Mouse (Mus musculus) heart, postnatal 4 days (tissue): Measurements from ENCODE around the gene Reps1. TPM values are rescaled to one million over a fixed set of nuclear protein-coding genes. Genes with fewer than 3 reads are reported as not detected.

Source experiments
- DNase-seq: peaks from one replicate; pipeline ENCODE4 v3.0.0; 2021
- total RNA-seq, 2 experiments: library from RNA; stranded (reverse); gene quantifications; 2 replicates each; pipeline ENCODE4 v1.2.3; 2021

The Reps1 gene
- 10 to 100 TPM; 52.7 to 54.0 TPM for total RNA-seq

DNA sequence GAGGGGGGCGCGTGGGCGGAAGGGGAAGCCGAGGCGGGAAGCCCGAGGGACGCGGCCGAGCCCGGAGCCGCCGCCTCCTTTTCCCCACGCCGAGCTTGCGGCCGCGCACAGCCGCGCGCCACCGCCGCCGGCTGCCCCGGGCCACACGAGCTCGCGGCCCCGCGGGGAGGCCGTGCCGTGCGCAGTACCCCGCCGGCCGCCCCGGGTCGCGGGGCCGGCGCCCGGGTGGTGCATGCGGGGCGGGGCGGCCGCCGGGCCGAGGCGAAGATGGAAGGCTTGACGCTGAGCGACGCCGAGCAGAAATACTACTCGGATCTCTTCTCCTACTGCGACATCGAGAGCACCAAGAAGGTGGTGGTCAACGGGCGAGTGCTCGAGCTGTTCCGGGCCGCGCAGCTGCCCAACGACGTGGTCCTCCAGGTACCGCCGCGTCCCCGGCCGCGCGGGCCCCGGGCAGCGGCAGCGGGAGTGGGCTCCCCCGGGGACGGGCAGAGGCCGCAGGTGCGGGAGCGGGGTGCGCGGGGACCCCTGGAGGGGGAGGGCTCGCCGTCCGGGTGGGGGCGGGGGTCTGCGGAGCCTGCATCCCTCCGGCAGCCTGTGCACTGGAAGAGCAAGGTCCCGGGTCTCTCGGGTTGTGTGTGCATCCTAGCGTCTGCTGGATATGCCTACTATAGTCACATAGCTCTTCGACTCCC is at the start of gene Reps1:
Reps1 (plus strand) TSS at position 166 of the 695 bp plus-strand sequence.
- DNase-seq = no peak

DNA sequence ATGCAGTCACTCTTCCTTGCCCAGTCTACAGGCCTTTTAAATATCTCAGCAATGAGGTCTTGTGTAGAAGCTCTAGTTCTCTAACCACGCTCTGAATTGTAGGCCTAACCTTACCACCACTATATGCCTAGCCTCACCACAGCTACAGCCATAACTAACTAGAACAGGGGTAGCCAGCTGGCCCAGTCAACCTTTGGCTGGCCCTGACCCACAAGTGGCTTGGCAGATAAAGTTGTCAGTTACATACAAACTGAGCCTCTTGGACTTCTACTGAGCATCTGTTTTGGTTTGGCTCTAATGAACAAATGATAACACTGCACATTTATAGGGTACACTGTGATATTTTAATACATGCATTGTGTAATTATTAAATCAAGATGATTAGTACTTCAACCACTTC is 48.9 kb upstream of the Reps1 start:
- peak; percentile 34 for DNase-seq

DNA sequence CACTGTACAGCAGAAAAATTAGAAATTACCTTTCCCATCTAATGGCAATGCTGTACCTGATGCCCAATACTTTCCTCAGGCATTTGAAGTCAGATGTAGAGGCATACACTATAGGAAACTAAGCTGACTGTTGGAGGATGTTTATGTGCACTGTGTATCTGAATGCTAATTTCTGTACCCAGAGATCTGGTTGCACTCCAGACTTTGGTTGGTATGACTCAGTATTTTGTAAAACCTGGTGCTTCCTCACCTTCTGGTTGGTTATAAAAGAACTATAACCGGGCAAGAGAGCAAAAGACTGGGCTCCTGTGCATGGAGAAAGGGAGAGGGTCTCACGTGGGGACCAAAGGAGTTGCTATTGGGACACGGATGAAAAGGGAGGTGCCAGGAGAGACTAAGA is 48.4 kb upstream of the Reps1 start:
- no peak for DNase-seq

DNA sequence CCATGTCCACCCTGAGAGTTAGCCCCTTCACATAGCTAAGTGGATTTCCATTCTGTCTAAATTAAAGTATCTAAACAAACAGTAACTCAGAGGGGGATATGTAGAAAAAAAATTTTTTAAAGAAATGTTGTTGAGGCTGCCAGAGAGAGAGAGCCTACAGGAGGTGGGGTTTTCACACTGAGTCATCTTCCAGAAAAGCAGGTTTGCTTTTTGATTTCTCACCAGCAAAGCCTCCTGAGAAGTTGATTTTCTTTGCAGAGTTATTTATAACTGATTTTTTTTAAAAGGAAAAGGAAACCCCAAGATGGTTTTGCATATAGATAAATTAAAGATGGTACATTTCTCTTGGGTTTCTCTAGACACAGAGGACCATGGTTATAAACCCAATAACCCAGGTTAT is 47.5 kb upstream of the Reps1 start:
- no peak for DNase-seq

DNA sequence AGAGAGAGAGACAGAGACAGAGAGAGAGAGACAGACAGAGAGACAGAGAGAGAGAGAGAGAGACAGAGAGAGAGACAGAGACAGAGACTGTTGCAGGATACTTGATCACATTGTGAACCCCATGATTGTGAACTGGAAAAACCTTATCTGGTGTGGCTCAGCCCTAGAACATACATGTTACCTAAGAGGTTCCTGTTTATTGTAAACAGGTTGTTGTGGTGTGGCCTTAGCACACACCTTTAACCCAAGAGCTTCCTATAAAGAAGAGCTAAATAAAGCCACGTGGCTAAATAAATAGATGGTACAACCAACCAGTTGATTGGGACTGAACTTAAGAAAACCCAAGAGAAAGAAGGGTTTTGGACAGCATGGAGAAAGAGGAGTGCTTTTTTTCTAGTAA is 45.9 kb upstream of the Reps1 start:
- no peak for DNase-seq

DNA sequence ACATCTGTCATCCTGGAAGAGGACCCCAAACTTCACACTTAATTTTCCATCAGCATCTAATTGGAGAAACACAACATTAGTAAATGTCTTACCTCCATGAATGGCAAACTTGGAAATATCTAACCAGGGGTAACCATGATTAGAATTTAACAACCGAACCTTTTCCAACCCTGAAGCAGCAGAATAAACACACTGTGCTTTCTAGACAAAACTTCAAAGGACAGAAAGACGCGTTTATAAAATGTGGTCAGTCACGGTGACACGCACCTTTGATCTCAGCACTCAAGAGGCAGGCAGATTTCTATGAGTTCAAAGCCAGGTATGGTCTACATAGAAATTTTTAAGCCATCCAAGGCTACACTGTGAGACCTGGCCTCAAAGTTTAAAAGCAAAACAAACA is 43.9 kb upstream of the Reps1 start:
- no peak for DNase-seq

DNA sequence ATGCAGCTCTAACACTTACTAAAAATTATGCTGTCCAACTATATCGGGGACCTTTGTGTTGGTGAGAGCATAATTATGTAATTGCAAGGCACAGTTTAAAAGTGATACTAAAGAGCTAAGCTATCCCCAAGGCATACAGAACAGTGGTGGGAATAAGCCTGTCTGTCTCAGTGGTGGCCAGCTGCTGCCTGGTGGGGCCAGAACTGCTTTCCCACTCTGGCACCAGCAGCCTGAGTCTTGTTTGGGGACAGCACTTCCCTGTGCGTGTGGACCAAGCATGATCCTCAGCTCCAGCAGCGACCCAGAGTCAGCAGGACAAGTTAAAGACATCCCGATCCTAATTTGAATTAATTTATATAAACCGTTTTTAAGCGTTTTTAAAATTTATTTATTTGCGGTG is 35.2 kb upstream of the Reps1 start:
- no peak for DNase-seq

DNA sequence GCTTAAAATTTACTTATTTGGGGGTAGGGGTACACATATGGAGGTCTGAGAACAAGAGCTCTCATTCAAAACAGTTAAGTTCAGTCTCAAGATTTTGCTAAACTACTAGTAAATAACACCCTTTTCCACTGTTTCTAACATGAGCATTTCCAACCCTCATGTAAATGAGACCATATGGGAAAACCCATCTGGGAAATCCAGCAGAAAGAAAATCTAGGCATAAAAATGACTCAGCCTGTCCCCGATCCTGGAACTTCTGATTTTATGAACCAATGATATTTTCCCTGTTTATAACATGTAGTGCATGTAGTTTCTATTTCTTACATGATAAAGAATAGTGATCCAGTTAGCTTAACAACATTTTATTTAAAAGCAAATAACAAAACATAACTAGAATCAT is 34.8 kb upstream of the Reps1 start:
- no peak for DNase-seq

DNA sequence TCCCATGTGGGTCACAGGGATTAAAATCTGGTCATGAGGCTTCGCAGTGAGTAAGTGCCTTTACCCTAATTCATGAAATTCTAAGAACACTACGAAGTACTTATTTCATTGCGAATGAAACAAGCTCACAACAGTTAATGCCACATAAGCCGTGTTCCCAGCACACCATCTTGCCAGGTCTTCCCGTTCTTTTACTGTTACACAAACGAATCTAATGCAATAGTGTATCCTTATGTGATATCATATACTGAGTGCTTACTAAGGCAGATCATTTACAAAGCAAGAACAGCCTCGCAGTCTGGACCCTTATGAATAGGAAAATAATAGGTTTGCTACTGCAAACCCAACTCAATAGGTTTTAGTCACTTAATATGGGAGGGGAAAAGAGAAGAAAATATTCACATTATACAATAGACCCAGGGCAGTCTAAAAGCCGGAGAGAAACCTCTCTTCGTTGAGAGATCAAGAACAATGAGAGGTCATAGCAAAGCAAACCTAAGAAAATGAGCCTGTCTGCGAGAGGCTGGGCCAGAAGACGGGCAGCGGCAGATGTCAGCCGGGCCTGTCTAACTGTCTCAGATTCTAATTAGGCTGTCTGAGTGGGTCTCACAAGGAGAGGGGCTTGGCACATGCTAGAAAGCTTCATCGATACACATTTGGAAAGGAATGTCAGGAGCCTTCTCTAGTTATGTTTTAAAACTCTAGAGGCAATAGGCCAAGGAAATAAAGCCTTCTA is 33.9 kb upstream of the Reps1 start:
- no peak for DNase-seq

DNA sequence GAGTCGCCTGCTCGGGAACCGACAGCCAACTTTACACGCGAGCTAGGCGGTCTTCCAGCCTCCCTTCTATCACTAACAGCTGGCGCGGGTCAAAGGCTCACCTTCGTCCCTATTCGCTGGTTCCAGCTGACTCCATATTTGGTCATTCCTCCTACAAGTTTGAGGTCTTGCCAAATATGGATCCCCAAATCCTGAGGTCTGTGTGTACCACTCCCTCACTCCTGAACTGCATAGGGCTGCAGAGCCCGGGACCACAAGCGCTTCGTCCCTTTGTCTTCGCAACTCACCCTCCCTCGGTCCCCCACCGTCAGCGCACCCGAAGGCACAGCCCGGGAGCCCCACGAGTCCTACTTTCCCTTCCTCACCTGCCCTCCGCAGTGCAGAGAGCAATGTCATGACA is 33.3 kb upstream of the Reps1 start:
- peak; percentile 90 for DNase-seq

DNA sequence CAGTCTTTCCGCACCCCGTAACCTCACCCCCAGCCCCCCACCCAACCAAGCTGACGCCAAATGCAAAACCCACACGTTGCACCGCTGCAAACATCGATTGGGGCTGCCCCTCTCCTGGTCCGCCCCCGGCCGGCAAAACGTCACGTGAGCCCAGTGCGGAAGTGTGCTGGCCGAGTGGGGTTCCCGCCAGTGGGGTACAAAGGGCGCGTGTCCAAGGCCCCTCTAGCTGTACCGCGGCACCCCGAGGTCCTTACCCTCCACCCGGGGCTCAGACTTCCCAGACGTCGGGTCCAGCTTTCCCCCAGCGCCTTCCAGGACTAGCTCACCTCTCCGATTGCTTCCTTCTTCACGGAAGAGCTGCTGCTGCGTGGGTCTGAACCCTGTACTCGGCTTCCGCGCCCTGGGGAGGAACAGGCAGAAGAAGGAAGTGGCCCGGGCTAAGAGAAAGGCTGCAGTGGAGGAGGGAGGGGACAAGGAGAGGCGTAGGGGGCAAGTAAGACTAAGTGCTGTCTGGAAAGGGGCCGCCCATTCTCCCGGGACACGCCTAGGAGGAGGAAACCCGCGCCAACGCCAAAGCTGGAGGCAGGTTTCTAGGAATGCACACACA is 32.8 kb upstream of the Reps1 start, which contains the start of gene Abracl:
Abracl (minus strand) TSS at position 548 of the 607 bp plus-strand sequence.
- DNase-seq = peak; percentile 83

DNA sequence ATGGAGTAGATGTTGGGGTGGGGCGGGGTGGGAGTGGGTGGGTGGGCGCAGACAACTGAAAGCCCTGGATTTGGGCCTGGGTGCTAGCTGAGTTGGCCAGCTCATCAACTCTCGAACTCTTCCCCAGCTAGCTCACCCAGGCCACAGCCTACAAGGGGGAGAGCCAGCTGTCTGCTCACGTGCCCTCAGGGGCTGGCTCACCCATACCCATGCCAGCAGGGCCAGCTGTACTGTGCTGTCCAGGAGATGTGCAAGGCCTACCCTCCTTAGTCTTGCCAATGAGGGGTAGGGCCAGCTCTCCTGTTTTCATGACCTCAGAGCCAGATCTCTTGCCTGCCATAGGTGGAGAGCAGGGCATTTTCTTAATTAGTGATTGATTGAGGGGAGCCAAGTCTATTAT is 21.3 kb upstream of the Reps1 start:
- DNase-seq = no peak

DNA sequence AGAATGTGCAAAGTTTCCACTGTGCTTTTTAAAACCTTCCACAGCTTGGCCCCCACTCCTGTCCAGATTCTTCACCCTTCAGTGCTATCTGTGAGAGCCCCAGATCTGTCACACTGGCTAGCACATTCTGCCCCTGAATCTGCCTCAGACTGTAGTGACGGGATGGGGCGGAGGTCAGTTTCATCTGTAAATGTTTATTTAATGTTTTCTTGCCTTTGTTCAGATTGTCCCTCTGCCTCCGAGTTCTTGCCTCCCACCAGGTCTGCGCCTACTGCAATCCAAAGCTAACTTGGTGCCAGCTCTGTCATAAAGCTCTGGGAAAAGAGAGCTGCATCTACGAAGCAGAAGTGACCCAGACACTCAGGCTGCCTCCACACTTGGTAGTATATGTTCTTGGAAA is 18.8 kb upstream of the Reps1 start:
- DNase-seq = no peak

DNA sequence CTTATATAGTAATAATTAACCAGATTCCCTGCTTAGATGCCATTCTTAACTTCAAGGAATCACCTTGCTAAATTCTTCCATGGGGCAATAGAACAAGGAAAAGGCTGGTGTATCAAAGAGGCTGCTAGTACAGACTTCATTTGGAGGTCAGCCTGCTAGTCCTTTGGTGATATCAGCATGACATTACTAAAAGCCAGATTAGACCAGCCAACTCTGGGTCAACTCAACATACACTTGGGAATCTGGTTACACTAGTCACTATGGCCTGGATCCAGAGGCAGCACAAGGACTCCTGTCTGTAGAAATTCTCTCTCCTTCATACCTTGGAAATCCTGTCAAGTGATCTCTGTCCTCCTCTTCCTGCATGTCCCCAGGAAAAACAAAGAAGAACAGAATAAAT is 9.3 kb upstream of the Reps1 start:
- DNase-seq = no peak

DNA sequence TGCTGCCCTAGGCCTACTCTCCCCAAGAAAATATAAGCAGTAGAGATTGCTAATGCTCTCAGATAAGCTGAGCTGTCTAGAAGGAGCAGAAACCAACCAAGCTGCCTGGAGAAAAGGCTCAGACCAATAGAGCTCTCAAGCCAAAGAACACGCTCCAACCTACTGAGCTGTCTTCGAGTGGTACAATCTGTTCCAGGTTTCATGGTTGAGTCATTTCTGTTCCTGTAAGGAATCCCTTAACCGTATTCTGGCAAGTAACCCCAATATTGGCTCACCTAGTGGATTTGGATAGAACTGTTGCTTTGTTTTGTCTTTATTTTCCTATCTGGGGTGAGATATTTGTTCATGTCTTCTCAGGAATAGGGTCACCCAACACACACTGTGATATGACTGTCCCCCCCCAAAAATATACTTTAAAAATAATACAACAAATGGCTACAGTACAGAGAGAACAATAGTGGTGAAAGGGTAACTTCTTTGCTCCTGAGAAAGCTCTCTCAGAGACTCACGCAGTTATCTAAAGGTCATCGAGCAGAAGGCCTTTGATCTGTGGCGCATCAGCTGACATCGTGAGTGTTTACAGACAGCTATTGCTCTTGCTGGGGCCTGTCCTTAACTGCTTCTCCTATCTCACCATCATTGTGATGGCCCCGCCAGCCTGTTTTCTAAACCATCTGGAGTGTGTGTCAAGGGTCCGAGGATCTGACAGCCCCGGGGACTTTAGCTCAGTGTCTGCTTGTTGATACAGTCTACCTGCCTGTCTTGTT is 8.1 kb upstream of the Reps1 start:
- DNase-seq = no peak

DNA sequence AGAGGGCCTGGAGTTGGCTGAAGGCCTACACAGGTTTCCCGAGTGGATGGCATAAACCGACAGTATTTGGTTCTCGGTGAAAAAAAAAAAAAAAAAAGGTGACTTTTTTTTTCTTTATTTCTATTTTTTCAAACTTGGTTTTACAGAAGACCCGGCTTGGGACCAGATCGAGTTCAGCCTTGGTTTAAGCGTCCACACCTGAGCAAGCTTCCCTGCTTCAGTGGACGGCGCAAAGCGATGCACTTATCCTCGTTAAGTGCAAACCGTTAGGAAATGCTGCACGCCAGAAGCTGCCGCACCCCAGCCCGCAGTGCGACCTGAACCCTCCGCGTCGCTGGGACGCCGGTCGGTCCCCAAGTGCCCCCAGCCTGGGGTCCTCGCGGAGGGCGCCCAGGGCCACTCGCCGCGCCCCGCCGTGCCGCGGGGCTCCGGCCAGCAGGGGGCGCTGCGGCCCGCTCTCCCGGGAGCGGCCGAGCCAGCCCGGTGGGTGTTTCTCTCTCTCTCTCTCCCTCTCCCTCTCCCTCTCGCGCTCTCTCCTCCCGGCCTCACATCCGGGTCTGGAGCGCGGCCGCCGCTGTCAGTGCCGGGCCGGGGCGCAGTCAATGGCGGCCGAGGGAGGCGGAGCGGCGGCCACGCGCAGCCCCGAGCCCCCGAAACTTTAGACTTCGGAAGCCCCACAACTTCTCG is 509 bp upstream of the Reps1 start:
- DNase-seq = peak; percentile 87

DNA sequence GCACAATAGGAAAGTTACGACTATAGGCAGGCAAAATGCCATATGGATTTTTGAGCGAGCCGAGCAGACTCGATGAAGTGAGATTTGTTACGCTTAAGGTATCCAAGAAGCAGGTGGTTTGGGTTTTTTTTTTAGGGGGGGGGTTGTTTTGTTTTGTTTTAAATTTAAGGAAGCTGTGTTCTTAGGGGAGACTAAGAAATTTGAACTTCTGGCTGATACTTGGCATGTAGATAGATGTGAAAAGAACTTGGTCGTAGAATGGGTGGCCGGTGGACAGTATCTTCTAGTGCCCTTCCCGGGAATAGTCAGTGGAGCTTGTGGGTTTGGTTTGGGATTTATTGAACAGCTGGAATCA is 707 bp downstream of the Reps1 start:
- no peak for DNase-seq

DNA sequence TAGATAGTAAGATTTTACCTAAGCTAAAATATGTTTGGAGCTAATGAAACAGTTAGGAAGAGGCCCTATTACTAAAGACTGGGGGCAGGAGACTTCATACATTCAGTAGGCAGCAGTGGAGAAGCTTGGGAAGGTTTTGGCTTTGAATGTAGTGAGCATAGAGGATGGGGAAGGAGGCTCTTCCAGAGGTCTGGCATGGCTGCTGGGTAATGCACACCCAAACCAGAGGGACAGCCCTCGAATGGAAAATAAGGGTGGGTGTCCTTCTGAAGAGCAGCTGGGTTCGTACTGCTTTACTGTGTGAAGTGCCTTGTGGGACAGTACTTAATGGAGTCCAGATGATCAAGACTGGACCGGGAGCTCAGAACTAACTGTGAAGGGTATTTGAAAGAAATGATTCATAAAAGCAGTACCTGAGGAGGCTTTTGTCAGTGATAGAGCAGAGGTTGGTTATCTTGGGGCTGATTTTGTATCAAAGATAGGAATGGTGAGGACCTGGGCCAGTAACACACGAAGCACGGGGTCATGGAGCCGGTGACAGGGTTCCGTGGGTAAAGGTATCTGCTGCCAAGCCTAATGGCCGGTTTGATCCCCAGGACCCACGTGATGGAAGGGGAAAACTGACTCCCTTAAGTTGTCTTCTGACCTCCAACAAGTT is 3.1 kb downstream of the Reps1 start:
- no peak for DNase-seq

DNA sequence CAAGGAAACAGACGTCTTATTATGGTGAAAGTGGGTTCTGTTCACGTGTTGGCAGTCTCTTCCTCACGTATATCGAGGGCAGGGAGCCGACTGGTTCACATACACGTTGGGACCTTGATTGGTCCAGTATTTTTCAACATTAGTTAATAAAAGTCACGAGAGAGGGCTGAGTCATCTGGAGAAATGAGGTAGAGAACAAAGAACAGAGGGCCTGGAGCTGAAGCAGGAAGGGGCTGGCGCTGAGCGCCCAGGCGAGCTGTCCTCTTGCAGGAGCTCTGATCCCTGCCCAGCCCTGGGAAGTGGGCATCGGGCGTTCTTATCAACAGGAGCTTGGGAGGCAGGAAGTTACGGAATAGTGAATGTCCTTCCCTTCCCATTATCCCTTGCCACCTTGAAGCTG is 4.1 kb downstream of the Reps1 start:
- no peak for DNase-seq

DNA sequence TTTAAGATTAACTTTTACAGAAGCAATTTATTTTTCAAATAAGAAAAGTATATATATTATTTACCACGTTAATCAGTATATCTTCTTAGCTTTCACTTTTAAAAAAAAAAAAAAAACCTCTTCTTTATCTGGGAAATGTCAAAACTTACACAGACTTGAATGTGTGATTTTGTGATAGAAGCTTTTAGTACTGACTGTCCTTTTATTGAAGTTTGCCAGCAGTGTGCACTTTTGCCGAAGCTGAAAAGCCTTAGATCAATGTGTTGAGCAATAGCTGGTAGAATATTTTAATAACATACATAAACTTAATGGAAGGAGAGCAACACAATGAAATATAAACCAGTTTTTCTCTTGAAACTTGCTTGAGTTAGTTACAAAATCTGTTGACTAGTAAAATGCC is 5.1 kb downstream of the Reps1 start:
- DNase-seq = no peak

DNA sequence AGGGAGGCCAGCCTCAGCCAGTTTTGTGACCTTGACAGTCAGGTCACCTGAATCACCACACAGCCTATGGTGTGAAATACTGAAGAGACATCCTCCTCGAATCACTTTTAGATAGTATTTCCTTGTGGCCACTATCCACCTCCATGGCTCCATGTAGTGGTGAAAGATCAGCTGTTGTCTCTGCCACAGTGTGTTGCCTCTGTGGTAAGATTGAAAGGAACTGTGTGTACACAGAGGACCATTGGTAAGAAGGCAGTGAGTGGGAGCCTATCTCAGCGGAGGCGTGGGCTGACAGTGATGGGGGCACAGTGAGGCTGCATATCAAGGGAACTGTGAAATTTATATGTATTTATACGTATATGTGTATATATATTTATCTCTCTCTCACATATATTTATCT is 5.9 kb downstream of the Reps1 start:
- no peak for DNase-seq

DNA sequence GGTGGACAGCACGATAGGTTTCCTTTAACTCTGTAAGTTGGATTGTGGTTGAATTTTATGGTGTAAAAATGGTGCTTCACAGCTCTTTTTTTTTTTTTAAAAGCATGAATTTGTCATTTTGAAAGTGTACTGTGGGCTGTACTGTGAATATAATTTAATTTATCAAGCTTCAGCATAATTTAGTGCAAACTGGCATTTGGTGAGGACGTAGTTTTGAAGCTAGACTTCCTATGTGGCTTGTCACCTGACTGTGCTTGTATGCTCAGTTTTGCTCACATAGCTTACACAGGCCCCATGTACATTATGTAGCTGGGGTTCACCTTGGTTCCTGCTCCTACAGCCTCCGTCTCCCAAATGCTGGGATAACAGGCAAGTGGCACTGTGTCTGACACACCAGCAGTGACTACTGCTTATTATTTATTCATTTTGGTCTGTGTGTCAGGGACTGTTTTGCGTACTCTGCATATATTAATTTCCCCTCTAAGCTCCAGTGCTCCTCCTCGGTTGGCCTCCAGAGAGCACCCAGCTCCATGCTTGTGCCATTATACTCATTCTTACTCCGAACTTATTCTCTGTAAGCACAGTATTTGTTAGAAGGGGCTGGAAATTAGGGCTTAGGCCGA is 9.1 kb downstream of the Reps1 start:
- DNase-seq = no peak
